Mouse (Mus musculus) neural tube, embryonic 15.5 days (tissue): Measurements from ENCODE around the gene AW549877. TPM values are rescaled to one million over a fixed set of nuclear protein-coding genes. Genes with fewer than 3 reads are reported as not detected.

ENCODE experiments used
- ATAC-seq: fragments of 200-750 bp; cut with Nextera tagmentation; 2 replicates; pipeline ENCODE4 v1.8.0; 2017; ENCODE audit warnings: mild to moderate bottlenecking, moderate TSS enrichment, moderate library complexity; ENCODE audit not compliant: low FRiP score
- H3K27ac ChIP-seq: fragments of 300-500 bp; sonication (generic); replicated peaks from 2 replicates; pipeline ENCODE4 v1.5.1; 2015; ENCODE audit warnings: mild to moderate bottlenecking, inconsistent platforms
- H3K27me3 ChIP-seq: fragments of 300-500 bp; sonication (generic); replicated peaks from 2 replicates; pipeline ENCODE4 v1.6.1; 2015; ENCODE audit warnings: inconsistent platforms
- H3K36me3 ChIP-seq: fragments of 300-500 bp; sonication (generic); 2 replicates; pipeline ENCODE4 v1.6.1; 2015; ENCODE audit warnings: inconsistent platforms
- H3K4me1 ChIP-seq: fragments of 300-500 bp; sonication (generic); 2 replicates; pipeline ENCODE4 v1.6.1; 2015; ENCODE audit warnings: inconsistent platforms
- H3K4me2 ChIP-seq: fragments of 300-500 bp; sonication (generic); 2 replicates; pipeline ENCODE4 v1.6.1; 2015; ENCODE audit warnings: inconsistent platforms, mild to moderate bottlenecking, moderate library complexity
- H3K4me3 ChIP-seq: fragments of 300-500 bp; sonication (generic); replicated peaks from 2 replicates; pipeline ENCODE4 v1.5.1; 2015; ENCODE audit warnings: mild to moderate bottlenecking, inconsistent platforms
- H3K9ac ChIP-seq: fragments of 300-500 bp; sonication (generic); replicated peaks from 2 replicates; pipeline ENCODE4 v1.6.1; 2015; ENCODE audit warnings: mild to moderate bottlenecking, inconsistent platforms
- H3K9me3 ChIP-seq: fragments of 300-500 bp; sonication (generic); replicated peaks from 2 replicates; pipeline ENCODE4 v1.6.1; 2016; ENCODE audit warnings: inconsistent platforms
- WGBS: fragments of 180-500 bp; shearing (Covaris S2); methylation state at CpG from one replicate; pipeline ENCODE4 v1.1.7; 2015; ENCODE audit warnings: mixed read lengths; 5-methylcytosine and 5-hydroxymethylcytosine counted together
- polyA plus RNA-seq: library from polyadenylated mRNA; unstranded; fragments of >200 nt; fragmentation: Nextera tagmentation; extraction: Ambion mirVana; gene quantifications from 2 replicates; pipeline ENCODE4 v1.2.1, GENCODE M21; 2015

The AW549877 gene
- polyA plus RNA-seq, 1 experiment from 2014 or later: 34.4 TPM

DNA sequence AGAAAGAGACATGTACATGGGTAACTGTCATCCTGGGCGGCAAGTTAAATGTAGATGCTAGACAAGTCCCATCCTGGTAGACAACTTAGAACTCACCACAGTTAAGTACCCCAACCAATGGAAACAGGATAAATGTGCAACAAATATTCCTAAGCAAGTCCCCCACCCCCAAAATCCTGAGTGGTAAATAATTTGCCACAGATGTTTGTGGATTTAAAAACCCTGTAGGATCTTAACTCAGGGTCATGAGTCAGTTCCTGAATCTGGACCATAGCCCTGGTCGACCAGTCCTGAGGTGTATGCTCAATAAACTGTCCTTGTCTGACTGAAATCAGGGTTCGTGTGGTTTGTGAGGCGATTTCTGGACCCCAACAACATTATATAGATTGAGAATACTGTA is 62.1 kb downstream of the AW549877 start:
- Histone ChIP-seq H3K27ac (no peak overlapping the region), H3K9me3 (no peaks in the 10 kb centered on the region), H3K27me3 (no peaks in the 10 kb centered on the region), H3K9ac (no peak overlapping the region), H3K4me3 (no peak overlapping the region), H3K36me3 (no peaks in the 10 kb centered on the region), H3K4me1 (no peaks in the 10 kb centered on the region), H3K4me2 (no peak overlapping the region)
- no peak for ATAC-seq
- WGBS: 86% methylated on average over 4 of the region's 4 CpGs

Other genes with a start within 250 kb of the AW549877 start
- 9.0 and 10.7 TPM in 2 replicates for gene Fbxo4, start 16.2 kb downstream of the AW549877 start, polyA plus RNA-seq
- gene Oxct1, start 30.6 kb upstream of the AW549877 start, polyA plus RNA-seq: 402 and 424 TPM in 2 replicates